Mouse (Mus musculus): ENCODE data around the gene 2310034G01Rik.
A peak's percentile ranks its signal among the peaks of the same experiment; 100 is the strongest.

GRCm38 (mm10) chr19:46315752-46316610 lies 34.1 kb downstream of the 2310034G01Rik start:
- TF ChIP-seq POLR2A (IDR thresholded peaks at IDR 0.05; ENCODE audit: low read depth, low read length): 0 out of 2 replicates have a peak, but pooled peaks have one; percentile 25
- TF ChIP-seq CTCF (IDR thresholded peaks at IDR 0.05; ENCODE audit: borderline replicate concordance, insufficient read depth, low read length): no peak
